Mouse (Mus musculus): Measurements from ENCODE around the gene Nbdy. TPM values are rescaled to one million over a fixed set of nuclear protein-coding genes. Genes with fewer than 3 reads are reported as not detected.

Gene Nbdy
- 74.8 and 83.5 TPM in 2 replicates for polyA plus RNA-seq (2016; fragmentation: Nextera tagmentation; extraction: Ambion mirVana)

GRCm38 (mm10) chrX:153723110-153723916 lies at the start of gene Nbdy:
Gene Nbdy, plus strand, starts transcription at chrX:153723590.
- WGBS: 13% methylated on average over 32 of the region's 32 CpGs
- H3K4me2 ChIP-seq (replicated peaks): peak within 1 kb of the TSS; percentile 55
- peak within 1 kb of the TSS; percentile 42 for H3K4me3 ChIP-seq
- H3K9ac ChIP-seq: peak within 1 kb of the TSS; percentile 63
- H3K27ac ChIP-seq: no peak within 1 kb of the TSS
- peak; percentile 85 for ATAC-seq (ENCODE audit: low FRiP score, low read depth)
- no peaks in the 10 kb centered on the region for H3K27me3 ChIP-seq (replicated peaks)
- no peaks in the 10 kb centered on the region for H3K4me1 ChIP-seq
- H3K9me3 ChIP-seq: no peaks in the 10 kb centered on the region
- H3K36me3 ChIP-seq: no peaks in the 10 kb centered on the region

DNA sequence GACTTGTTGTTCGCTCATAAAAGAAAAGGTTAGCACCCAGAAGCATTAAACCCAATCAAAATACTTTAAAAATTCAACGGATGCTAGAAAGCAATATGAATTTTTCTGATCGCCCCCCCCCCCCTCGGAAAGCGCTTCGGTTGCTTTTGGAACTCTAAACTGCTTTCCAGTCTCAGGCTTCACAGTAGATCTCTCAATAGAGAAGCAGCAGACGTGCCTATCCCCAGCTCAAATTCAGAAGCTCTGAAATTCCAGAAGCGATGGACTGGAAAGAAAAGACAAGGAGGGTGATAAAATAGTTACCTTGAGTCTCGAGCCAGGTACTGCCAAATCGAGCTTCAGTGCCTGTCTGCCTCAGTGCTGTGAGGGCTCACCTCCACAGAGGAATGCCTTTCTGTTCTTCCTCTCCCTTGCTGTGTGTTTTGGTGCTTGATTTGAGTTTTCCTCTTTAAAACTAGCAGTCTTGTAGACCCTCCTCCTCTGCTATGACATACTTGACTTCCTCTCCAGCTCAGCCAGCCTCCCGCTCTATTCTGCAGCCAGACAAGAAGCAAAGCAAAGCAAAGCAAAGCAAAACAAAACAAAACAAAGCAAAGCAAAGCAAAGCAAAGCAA lies 27.5 kb upstream of the Nbdy start, which contains the start of gene Kctd12b:
Gene Kctd12b (minus strand): TSS at position 610 of the 614 bp plus-strand sequence.
- Histone ChIP-seq H3K27me3 (replicated peaks) (no peaks in the 10 kb centered on the region), H3K4me2 (replicated peaks) (peak within 1 kb of the TSS; percentile 31), H3K4me1 (no peaks in the 10 kb centered on the region), H3K27ac (no peak within 1 kb of the TSS), H3K9ac (no peak within 1 kb of the TSS), H3K4me3 (peak within 1 kb of the TSS; percentile 5; the same call in 1 of the 2 replicates), H3K36me3 (no peaks in the 10 kb centered on the region), H3K9me3 (no peaks in the 10 kb centered on the region)
- no peak for ATAC-seq (ENCODE audit: low FRiP score, low read depth)
- WGBS: 29% methylated on average over 11 of the region's 11 CpGs

DNA sequence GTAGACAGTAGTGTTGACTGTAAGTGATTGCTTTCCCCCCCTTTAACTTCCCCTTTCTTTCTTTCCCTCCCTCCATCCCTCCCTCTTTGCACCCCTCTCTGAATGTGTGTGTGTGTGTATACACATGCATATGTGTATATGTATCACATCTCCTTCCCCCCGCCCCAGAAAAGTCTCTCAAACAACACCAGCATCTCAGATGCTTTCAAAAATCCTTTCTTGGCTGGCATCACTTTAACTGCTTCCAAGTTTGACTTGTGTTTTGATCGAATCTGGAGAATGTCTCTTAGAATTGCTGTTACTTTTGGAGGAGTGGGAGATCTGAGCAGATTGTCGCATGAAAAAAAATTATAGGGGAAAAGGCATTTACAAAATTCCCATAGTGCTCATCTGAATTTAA lies 22.9 kb upstream of the Nbdy start:
- Histone ChIP-seq H3K4me3 (no peak overlapping the region), H3K4me2 (replicated peaks) (no peak overlapping the region), H3K4me1 (no peaks in the 10 kb centered on the region), H3K27me3 (replicated peaks) (no peaks in the 10 kb centered on the region), H3K9ac (no peak overlapping the region), H3K27ac (no peak overlapping the region), H3K9me3 (no peaks in the 10 kb centered on the region), H3K36me3 (no peaks in the 10 kb centered on the region)
- WGBS: 77% methylated on average over 3 of the region's 3 CpGs
- no peak for ATAC-seq (ENCODE audit: low FRiP score, low read depth)

GRCm38 (mm10) chrX:153707735-153708134 lies 15.7 kb upstream of the Nbdy start:
- WGBS: 31% methylated on average over 4 of the region's 4 CpGs
- H3K27me3 ChIP-seq (replicated peaks): no peaks in the 10 kb centered on the region

DNA sequence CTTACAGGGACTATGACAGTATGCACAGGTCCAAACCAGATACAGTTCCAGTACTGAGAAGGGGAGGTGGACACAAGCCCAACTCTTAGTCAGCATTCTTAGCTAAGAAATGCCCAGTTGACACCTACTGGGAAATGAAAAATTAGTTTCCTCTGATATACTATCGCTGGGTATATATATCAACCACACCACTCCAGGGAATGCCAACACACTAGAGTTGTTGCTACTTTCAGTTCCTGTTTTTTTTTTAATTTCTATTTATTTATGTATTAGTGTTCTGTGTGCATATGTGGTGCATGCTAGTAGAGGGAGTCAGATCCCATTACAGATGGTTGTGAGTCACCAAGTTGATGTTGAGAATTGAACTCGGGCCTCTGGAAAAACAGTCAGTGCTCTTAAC lies 6.7 kb upstream of the Nbdy start:
- ATAC-seq (ENCODE audit: low FRiP score, low read depth): no peak
- Histone ChIP-seq H3K27me3 (replicated peaks) (no peaks in the 10 kb centered on the region), H3K36me3 (no peaks in the 10 kb centered on the region), H3K9me3 (no peaks in the 10 kb centered on the region), H3K4me1 (no peaks in the 10 kb centered on the region), H3K4me2 (replicated peaks) (no peak overlapping the region), H3K27ac (no peak overlapping the region), H3K9ac (no peak overlapping the region), H3K4me3 (no peak overlapping the region)
- WGBS: 89% methylated on average over 2 of the region's 2 CpGs

More at GRCm38 (mm10) chrX:153707735-153708134, 15.7 kb upstream of the Nbdy start:
- H3K9me3 ChIP-seq: no peaks in the 10 kb centered on the region
- no peaks in the 10 kb centered on the region for H3K36me3 ChIP-seq
- H3K4me1 ChIP-seq: no peaks in the 10 kb centered on the region
- H3K4me3 ChIP-seq: no peak overlapping the region
- no peak overlapping the region for H3K4me2 ChIP-seq (replicated peaks)
- H3K9ac ChIP-seq: no peak overlapping the region
- no peak overlapping the region for H3K27ac ChIP-seq
- ATAC-seq (ENCODE audit: low FRiP score, low read depth): no peak

DNA sequence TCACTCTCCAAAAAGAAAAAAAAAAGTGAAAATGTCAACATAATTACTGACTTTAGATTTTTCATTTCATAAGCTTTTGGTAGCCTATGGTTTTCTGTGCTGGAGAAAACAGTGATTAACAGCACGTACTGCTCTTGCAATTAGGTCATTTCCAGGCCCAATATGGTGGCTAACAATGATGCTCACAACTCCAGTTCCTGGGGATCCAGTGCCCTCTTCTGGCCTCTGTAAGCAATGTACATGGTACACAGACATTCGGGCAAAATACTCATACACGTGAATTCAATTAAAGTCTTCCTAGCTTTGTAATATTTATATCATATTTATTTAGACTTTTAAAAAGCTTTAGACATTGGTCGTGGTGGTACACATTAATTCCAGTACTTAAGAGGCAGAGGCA lies 3.8 kb upstream of the Nbdy start:
- 29% methylated on average over 4 of the region's 4 CpGs for WGBS
- Histone ChIP-seq H3K27me3 (replicated peaks) (no peaks in the 10 kb centered on the region), H3K9me3 (no peaks in the 10 kb centered on the region), H3K4me3 (no peak overlapping the region), H3K4me1 (no peaks in the 10 kb centered on the region), H3K9ac (no peak overlapping the region), H3K36me3 (no peaks in the 10 kb centered on the region), H3K4me2 (replicated peaks) (no peak overlapping the region), H3K27ac (no peak overlapping the region)
- ATAC-seq (ENCODE audit: low FRiP score, low read depth): no peak

DNA sequence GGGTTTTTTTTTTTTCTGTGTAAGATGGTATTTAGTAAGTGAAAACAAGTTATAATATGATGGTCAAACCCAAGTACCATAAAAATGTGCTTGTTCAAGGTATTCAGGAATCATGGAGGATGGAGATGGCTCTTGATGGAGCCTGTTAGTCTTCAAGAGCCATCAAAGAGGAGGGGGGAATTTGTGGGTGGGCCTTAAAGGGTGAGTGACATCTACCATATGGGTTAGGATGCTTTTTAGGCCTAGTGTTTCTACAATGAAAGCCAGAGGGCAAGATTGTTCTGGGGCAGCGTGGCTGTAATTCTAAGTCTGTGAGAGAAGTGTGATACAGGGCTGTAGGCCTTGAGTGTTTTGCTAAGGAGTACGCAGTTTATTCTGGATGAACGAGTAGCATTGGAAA lies 1.0 kb downstream of the Nbdy start:
- no peaks in the 10 kb centered on the region for H3K9me3 ChIP-seq
- WGBS: 30% methylated on average over 3 of the region's 3 CpGs
- no peaks in the 10 kb centered on the region for H3K27me3 ChIP-seq (replicated peaks)
- no peak overlapping the region for H3K9ac ChIP-seq
- peak overlapping the region; percentile 25 for H3K4me3 ChIP-seq
- H3K4me1 ChIP-seq: no peaks in the 10 kb centered on the region
- H3K27ac ChIP-seq: no peak overlapping the region
- H3K4me2 ChIP-seq (replicated peaks): peak overlapping the region; percentile 55
- no peaks in the 10 kb centered on the region for H3K36me3 ChIP-seq
- ATAC-seq (ENCODE audit: low FRiP score, low read depth): peak; percentile 57; the same call in 1 of the 2 replicates

DNA sequence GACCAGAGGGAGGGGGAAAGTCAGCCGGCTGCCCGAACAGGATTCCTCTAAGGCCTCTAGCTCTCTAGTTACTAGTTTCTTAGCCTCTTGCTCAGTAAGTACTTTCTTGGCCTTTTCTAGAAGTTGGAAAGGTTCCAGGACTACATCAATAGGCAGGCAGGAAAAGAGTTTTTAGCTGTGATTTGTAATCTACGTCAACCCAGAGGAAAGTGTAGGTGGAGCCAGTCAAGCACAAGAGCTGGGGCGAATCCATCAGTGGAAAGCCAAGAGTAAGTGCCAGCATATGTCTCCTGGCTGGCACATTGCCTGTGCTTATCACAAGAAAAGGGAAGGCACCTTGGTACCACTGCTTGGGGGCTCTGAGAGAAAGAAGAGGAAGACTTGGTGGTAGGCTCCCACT lies 12.3 kb downstream of the Nbdy start:
- Histone ChIP-seq H3K27me3 (replicated peaks) (no peaks in the 10 kb centered on the region), H3K4me1 (no peaks in the 10 kb centered on the region), H3K9me3 (no peaks in the 10 kb centered on the region), H3K4me2 (replicated peaks) (no peak overlapping the region), H3K9ac (no peak overlapping the region), H3K27ac (no peak overlapping the region), H3K4me3 (no peak overlapping the region), H3K36me3 (peaks cover 6% of the 10 kb centered on the region; the same call in 1 of the 2 replicates)
- no peak for ATAC-seq (ENCODE audit: low FRiP score, low read depth)
- WGBS: 91% methylated on average over 4 of the region's 4 CpGs

GRCm38 (mm10) chrX:153742493-153742892 lies 19.1 kb downstream of the Nbdy start:
- 93% methylated on average over 3 of the region's 3 CpGs for WGBS
- Histone ChIP-seq H3K4me2 (replicated peaks) (no peak overlapping the region), H3K9me3 (no peaks in the 10 kb centered on the region), H3K27me3 (replicated peaks) (no peaks in the 10 kb centered on the region), H3K9ac (no peak overlapping the region), H3K4me1 (no peaks in the 10 kb centered on the region), H3K36me3 (no peaks in the 10 kb centered on the region), H3K4me3 (no peak overlapping the region), H3K27ac (no peak overlapping the region)
- no peak for ATAC-seq (ENCODE audit: low FRiP score, low read depth)

- Histone ChIP-seq H3K27me3 (replicated peaks) (no peaks in the 10 kb centered on the region), H3K4me1 (no peaks in the 10 kb centered on the region), H3K4me3 (no peak overlapping the region), H3K9me3 (no peaks in the 10 kb centered on the region), H3K4me2 (replicated peaks) (no peak overlapping the region), H3K36me3 (no peaks in the 10 kb centered on the region), H3K9ac (no peak overlapping the region), H3K27ac (no peak overlapping the region)
- no peak for ATAC-seq (ENCODE audit: low FRiP score, low read depth)
- WGBS: 50% methylated on average over 2 of the region's 2 CpGs
These were observed 25.8 kb downstream of the Nbdy start for GRCm38 (mm10) chrX:153749230-153749629.
